Mouse (Mus musculus) MEL (cell line): ENCODE results near the gene Zbtb8os.

Experiments used
- BHLHE40 ChIP-seq: IDR thresholded peaks from 2 replicates; pipeline ENCODE4 v1.6.1; 2012; ENCODE audit warnings: low read depth, mild to moderate bottlenecking, inconsistent platforms, low read length, improper control_type of control experiment, borderline replicate concordance
- CTCF ChIP-seq, 3 experiments: IDR thresholded peaks in 2 of 3; conservative IDR thresholded peaks in 1 of 3; 2 replicates each; pipeline ENCODE4 v1.5.1; 2011 to 2012; ENCODE audit warnings: low read length in 3 of 3, low read depth in 2 of 3, mild to moderate bottlenecking in 2 of 3, improper control_type of control experiment in 1 of 3, inconsistent platforms in 1 of 3, mixed read lengths in 1 of 3, moderate library complexity in 1 of 3; ENCODE audit not compliant: control insufficient read depth in 1 of 3, insufficient read depth in 1 of 3, poor library complexity in 1 of 3, severe bottlenecking in 1 of 3
- EP300 ChIP-seq, 2 experiments: IDR thresholded peaks; 2 replicates each; pipeline ENCODE4 v1.6.1; 2011; ENCODE audit warnings: improper control_type of control experiment in 2 of 2, low read length in 2 of 2, low read depth in 1 of 2, mild to moderate bottlenecking in 1 of 2
- ETS1 ChIP-seq: IDR thresholded peaks from 2 replicates; pipeline ENCODE4 v1.6.1; 2012; ENCODE audit warnings: low read depth, mild to moderate bottlenecking, inconsistent platforms, low read length, improper control_type of control experiment, moderate library complexity
- GATA1 ChIP-seq: IDR thresholded peaks from 2 replicates; pipeline ENCODE4 v1.6.1; 2011; ENCODE audit warnings: low read depth, low read length, improper control_type of control experiment
- MAX ChIP-seq: IDR thresholded peaks from 2 replicates; pipeline ENCODE4 v1.6.1; 2011; ENCODE audit warnings: low read length, improper control_type of control experiment
- MEF2A ChIP-seq: IDR thresholded peaks from 2 replicates; pipeline ENCODE4 v1.6.1; 2014; ENCODE audit warnings: low read depth, mild to moderate bottlenecking, inconsistent platforms, low read length, improper control_type of control experiment; ENCODE audit not compliant: poor library complexity, insufficient replicate concordance, severe bottlenecking; ENCODE audit errors: extremely low read depth
- MYC ChIP-seq: IDR thresholded peaks from 2 replicates; pipeline ENCODE4 v1.6.1; 2011; ENCODE audit warnings: low read depth, mild to moderate bottlenecking, low read length, improper control_type of control experiment, moderate library complexity
- POLR2A ChIP-seq, 2 experiments: IDR thresholded peaks; 2 replicates each; pipeline ENCODE4 v1.6.1; 2011 to 2012; ENCODE audit warnings: low read length in 2 of 2, mild to moderate bottlenecking in 2 of 2, control low read depth in 1 of 2, improper control_type of control experiment in 1 of 2, low read depth in 1 of 2, moderate library complexity in 1 of 2; ENCODE audit not compliant: control insufficient read depth in 1 of 2, insufficient read depth in 1 of 2, poor library complexity in 1 of 2
- USF1 ChIP-seq: IDR thresholded peaks from 2 replicates; pipeline ENCODE4 v1.6.1; 2014; ENCODE audit warnings: low read depth, mild to moderate bottlenecking, inconsistent platforms, low read length, improper control_type of control experiment, moderate library complexity

DNA sequence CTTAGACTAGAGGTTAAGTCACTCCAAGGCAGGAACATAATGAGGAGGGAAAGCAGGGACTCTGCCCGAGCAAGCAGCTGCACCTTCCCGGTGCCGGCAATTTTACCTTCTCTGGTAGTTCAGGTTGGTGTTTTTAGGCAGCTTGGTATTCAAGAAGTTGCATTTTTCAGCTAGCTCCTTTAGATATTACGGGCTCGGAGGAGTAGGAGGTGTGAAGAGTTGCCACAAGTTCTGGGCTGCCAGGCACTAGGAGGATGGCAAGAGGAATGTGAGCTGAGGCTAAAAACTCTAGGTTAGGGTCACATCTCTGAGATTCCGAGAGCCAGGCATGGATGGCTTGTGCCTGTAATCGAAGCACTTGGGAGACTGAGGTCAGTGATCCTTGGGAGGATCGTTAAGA, 45.8 kb upstream of the Zbtb8os start:
- TF ChIP-seq ETS1 (no peak), GATA1 (no peak), CTCF (IDR thresholded peaks at IDR 0.05 in 2 of 3, conservative IDR thresholded peaks at IDR 0.05 in 1 of 3; ENCODE audit: control insufficient read depth in 1 of 3, insufficient read depth in 1 of 3, low read depth in 2 of 3, low read length in 3 of 3, poor library complexity in 1 of 3, severe bottlenecking in 1 of 3) (no peak), MYC (no peak), EP300 (IDR thresholded peaks at IDR 0.05; ENCODE audit: low read depth in 1 of 2, low read length in 2 of 2) (no peak), POLR2A (IDR thresholded peaks at IDR 0.05; ENCODE audit: control insufficient read depth in 1 of 2, insufficient read depth in 1 of 2, low read depth in 1 of 2, low read length in 2 of 2, poor library complexity in 1 of 2) (no peak), BHLHE40 (no peak), MEF2A (no peak), USF1 (no peak), MAX (no peak)
